Mouse (Mus musculus): ENCODE data around the gene Dscam. TPM values are rescaled to one million over a fixed set of nuclear protein-coding genes. Genes with fewer than 3 reads are reported as not detected.

The Dscam gene
- total and polyA plus RNA-seq, 2 experiments: not detected

DNA sequence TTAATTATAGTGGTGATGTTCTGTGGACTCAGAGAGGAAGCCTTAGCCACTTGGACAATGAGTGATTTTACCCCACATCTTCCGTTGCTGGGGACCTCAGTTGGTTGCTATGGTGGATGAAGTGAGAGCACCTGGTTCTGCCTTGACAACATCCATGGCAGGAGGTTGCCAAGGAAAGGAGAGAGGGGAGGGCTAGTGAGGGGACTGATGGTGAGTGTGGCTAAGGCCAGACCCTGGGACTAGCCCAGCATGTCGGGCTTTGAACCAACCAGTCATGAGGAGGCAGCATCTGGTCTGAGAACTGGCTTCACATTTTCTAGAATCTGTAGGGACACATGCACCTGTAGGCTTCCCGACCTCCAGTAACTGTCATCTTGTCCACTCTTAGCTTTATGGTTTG, 439.7 kb downstream of the Dscam start:
- H3K36me3 ChIP-seq (ENCODE audit: control insufficient read depth, insufficient read depth, low read length): no peaks in the 10 kb centered on the region
- 83% methylated on average over 3 of the region's 3 CpGs for WGBS

DNA sequence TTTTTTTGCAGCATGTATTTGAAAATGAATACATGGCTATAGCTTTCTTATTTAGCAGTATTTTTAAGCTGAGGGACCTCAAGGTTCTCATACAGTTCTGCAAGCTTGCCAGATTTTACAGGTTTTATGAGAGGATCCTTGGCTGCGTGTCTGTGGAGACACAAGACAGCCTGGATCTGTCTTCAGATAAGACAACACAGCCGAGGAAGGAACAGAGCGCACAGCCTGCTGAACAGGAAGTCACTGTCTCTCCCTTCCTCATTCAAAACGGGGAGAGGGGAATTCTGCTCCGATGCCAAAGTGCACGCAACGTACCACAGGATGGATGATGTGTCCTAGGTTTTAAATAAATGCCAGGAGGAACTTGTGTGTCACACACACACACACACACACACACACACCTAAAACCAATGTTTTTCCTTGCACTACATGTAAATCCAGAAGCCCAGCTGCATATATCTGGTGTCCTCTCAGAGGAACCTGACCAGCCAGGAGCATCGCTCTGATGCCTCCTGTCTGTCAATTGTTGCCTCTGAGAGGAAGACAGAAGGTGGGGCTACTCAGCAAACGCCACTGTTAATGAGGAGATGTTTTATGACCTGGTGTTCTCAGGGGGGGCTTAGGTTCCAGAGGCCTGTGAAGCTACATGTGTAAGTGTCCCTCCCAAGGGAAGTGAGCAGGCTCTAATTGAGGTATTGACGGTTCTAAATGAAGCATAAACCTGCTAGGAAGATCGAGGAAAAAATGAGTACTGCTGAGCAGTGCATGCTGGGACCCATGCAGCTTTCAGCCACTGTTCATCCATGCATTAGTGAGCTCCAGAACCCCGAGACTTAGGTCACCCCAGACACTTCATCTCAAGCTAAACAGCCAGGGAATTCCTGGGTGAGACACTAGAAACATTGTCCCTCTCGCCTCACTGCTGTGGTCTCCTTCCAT, 442.4 kb downstream of the Dscam start:
- Histone ChIP-seq H3K4me3 (ENCODE audit: insufficient read depth, low read depth, low read length) (no peak overlapping the region), H3K4me1 (ENCODE audit: control insufficient read depth, insufficient read depth, low read length) (no peaks in the 10 kb centered on the region), H3K9ac (ENCODE audit: low read depth, low read length) (no peak overlapping the region), H3K27me3 (ENCODE audit: control insufficient read depth, insufficient read depth, low read length) (no peaks in the 10 kb centered on the region), H3K79me2 (ENCODE audit: control insufficient read depth, insufficient read depth, low read length) (no peaks in the 10 kb centered on the region), H3K27ac (replicated peaks; ENCODE audit: insufficient read depth, low read depth, low read length) (no peak overlapping the region), H3K36me3 (ENCODE audit: control insufficient read depth, insufficient read depth, low read length) (no peaks in the 10 kb centered on the region)
- WGBS: 61% methylated on average over 13 of the region's 13 CpGs
- no peak for DNase-seq (ENCODE audit: extremely low read depth, low read depth, low spot score)
- TF ChIP-seq CTCF (IDR thresholded peaks at IDR 0.05; ENCODE audit: low read depth, low read length): no peak
- TF ChIP-seq POLR2A (IDR thresholded peaks at IDR 0.05; ENCODE audit: extremely low read depth, insufficient read depth, low read length): no peak

More for the DNA sequence above, 439.7 kb downstream of the Dscam start:
- Histone ChIP-seq H3K27me3 (ENCODE audit: control insufficient read depth, insufficient read depth, low read length) (no peaks in the 10 kb centered on the region), H3K4me3 (ENCODE audit: insufficient read depth, low read depth, low read length) (no peak overlapping the region), H3K9ac (ENCODE audit: low read depth, low read length) (no peak overlapping the region), H3K27ac (replicated peaks; ENCODE audit: insufficient read depth, low read depth, low read length) (no peak overlapping the region), H3K4me1 (ENCODE audit: control insufficient read depth, insufficient read depth, low read length) (no peaks in the 10 kb centered on the region), H3K79me2 (ENCODE audit: control insufficient read depth, insufficient read depth, low read length) (no peaks in the 10 kb centered on the region)
- no peak for DNase-seq (ENCODE audit: extremely low read depth, low read depth, low spot score)
- TF ChIP-seq POLR2A (IDR thresholded peaks at IDR 0.05; ENCODE audit: extremely low read depth, insufficient read depth, low read length) (no peak), CTCF (IDR thresholded peaks at IDR 0.05; ENCODE audit: low read depth, low read length) (no peak)

DNA sequence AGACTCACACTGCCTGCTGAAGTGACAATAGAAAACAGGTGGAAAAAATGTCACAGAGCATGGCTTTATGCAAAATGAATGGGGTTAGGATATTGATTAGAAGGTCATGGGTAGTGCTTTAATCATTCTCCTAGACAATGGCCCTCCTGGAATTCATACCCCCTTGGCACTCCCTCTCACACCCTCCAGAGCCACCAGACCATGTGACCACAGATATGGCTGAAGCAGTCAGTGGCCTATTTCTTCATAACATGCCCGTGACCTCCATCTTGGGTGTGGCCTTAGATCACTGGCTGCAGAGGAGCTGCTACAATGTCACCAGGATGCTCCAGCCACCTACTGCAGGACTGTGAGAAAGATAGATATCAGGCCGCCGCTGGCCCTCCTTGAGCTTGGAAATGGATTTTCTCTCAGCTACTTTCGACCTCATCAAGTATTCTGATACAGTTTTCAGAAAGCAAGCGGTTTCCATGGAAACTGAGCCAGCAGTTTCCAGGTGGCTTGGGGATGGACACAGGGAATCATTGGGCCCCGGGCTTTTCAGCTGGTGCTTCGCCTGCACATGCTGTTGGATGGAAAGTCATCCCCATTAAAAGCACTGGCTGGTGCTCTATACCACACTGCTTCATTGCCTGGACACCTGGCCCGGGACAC, 445.4 kb downstream of the Dscam start:
- Histone ChIP-seq H3K36me3 (ENCODE audit: control insufficient read depth, insufficient read depth, low read length) (no peaks in the 10 kb centered on the region), H3K27ac (replicated peaks; ENCODE audit: insufficient read depth, low read depth, low read length) (no peak overlapping the region), H3K4me1 (ENCODE audit: control insufficient read depth, insufficient read depth, low read length) (no peaks in the 10 kb centered on the region), H3K79me2 (ENCODE audit: control insufficient read depth, insufficient read depth, low read length) (no peaks in the 10 kb centered on the region), H3K27me3 (ENCODE audit: control insufficient read depth, insufficient read depth, low read length) (no peaks in the 10 kb centered on the region), H3K4me3 (ENCODE audit: insufficient read depth, low read depth, low read length) (no peak overlapping the region), H3K9ac (ENCODE audit: low read depth, low read length) (no peak overlapping the region)
- no peak for TF ChIP-seq POLR2A (IDR thresholded peaks at IDR 0.05; ENCODE audit: extremely low read depth, insufficient read depth, low read length)
- TF ChIP-seq CTCF (IDR thresholded peaks at IDR 0.05; ENCODE audit: low read depth, low read length): no peak
- no peak for DNase-seq (ENCODE audit: extremely low read depth, low read depth, low spot score)
- WGBS: 83% methylated on average over 8 of the region's 8 CpGs

DNA sequence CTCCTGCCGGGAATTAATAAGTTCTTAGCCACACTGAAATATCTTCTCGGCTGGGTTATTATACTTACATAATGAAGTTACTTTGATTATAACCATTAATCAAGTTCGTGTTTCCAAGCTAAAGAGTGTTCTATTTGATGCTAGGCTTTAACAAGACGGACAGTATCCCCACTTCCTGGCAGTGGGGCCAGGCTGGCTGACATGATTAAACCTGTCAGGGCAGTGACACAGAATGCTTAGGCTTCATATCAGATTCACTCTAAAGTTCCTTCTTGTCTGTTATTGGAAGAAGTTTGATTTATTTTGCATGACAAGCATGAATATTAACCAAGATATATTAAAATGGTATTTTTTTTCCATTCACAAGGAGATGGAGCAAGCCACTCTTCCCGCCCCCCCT, 446.0 kb downstream of the Dscam start:
- Histone ChIP-seq H3K27me3 (ENCODE audit: control insufficient read depth, insufficient read depth, low read length) (no peaks in the 10 kb centered on the region), H3K27ac (replicated peaks; ENCODE audit: insufficient read depth, low read depth, low read length) (no peak overlapping the region), H3K79me2 (ENCODE audit: control insufficient read depth, insufficient read depth, low read length) (no peaks in the 10 kb centered on the region), H3K4me1 (ENCODE audit: control insufficient read depth, insufficient read depth, low read length) (no peaks in the 10 kb centered on the region), H3K9ac (ENCODE audit: low read depth, low read length) (no peak overlapping the region), H3K36me3 (ENCODE audit: control insufficient read depth, insufficient read depth, low read length) (no peaks in the 10 kb centered on the region), H3K4me3 (ENCODE audit: insufficient read depth, low read depth, low read length) (no peak overlapping the region)
- no peak for DNase-seq (ENCODE audit: extremely low read depth, low read depth, low spot score)
- TF ChIP-seq POLR2A (IDR thresholded peaks at IDR 0.05; ENCODE audit: extremely low read depth, insufficient read depth, low read length) (no peak), CTCF (IDR thresholded peaks at IDR 0.05; ENCODE audit: low read depth, low read length) (no peak)
- 74% methylated on average over 5 of the region's 5 CpGs for WGBS

DNA sequence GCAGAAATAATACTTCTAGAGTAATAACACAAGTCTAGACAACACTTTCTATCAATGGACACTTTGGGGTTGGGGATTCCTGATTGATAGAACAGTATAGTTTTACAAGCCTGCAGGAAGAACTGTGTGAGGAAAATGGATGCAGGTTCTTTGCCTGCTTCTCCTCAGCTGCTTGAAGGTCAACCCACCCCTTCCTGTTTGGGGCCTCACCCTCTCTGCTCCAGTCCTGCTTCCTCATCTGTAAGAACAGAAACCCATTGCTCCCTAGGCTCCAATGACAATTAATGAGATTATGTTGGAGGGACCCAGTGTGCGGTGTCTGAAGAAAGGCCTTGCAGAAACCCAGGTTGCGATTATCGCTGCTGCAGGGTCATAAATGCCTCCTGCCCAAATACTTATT, 446.4 kb downstream of the Dscam start:
- Histone ChIP-seq H3K27me3 (ENCODE audit: control insufficient read depth, insufficient read depth, low read length) (no peaks in the 10 kb centered on the region), H3K79me2 (ENCODE audit: control insufficient read depth, insufficient read depth, low read length) (no peaks in the 10 kb centered on the region), H3K9ac (ENCODE audit: low read depth, low read length) (no peak overlapping the region), H3K36me3 (ENCODE audit: control insufficient read depth, insufficient read depth, low read length) (no peaks in the 10 kb centered on the region), H3K4me3 (ENCODE audit: insufficient read depth, low read depth, low read length) (no peak overlapping the region), H3K27ac (replicated peaks; ENCODE audit: insufficient read depth, low read depth, low read length) (no peak overlapping the region), H3K4me1 (ENCODE audit: control insufficient read depth, insufficient read depth, low read length) (no peaks in the 10 kb centered on the region)
- no peak for DNase-seq (ENCODE audit: extremely low read depth, low read depth, low spot score)
- 91% methylated on average over 3 of the region's 3 CpGs for WGBS
- TF ChIP-seq POLR2A (IDR thresholded peaks at IDR 0.05; ENCODE audit: extremely low read depth, insufficient read depth, low read length) (no peak), CTCF (IDR thresholded peaks at IDR 0.05; ENCODE audit: low read depth, low read length) (no peak)
